Mouse (Mus musculus) MEL-GATA-1-ER (cell line): ENCODE measurements around the gene Gm20388.
"Not testable (repeated sequence)": the region's sequence is repeated elsewhere in the genome, so short reads cannot be mapped to it uniquely, and the experiment has no call there.

Experiments
- DNase-seq: peaks from one replicate; pipeline ENCODE4 v3.0.0-alpha.2; 2012; ENCODE audit warnings: low read depth; ENCODE audit errors: extremely low read depth

The Gm20388 gene

GRCm38 (mm10) chr8:123032730-123033129, 3122.1 kb downstream of the Gm20388 start:
- DNase-seq, result peak; percentile 78

GRCm38 (mm10) chr8:123033431-123033830, 3122.8 kb downstream of the Gm20388 start:
- DNase-seq, result no peak

- DNase-seq, result no peak
Observed at GRCm38 (mm10) chr8:123034171-123034570, 3123.5 kb downstream of the Gm20388 start.

GRCm38 (mm10) chr8:123036956-123037355, 3126.3 kb downstream of the Gm20388 start:
- peak; percentile 33 for DNase-seq

- DNase-seq, result no peak
Observed at GRCm38 (mm10) chr8:123037487-123037886, 3126.8 kb downstream of the Gm20388 start.

- DNase-seq, result no peak
Observed at GRCm38 (mm10) chr8:123038351-123038750, 3127.7 kb downstream of the Gm20388 start.

GRCm38 (mm10) chr8:123039376-123040109, 3128.9 kb downstream of the Gm20388 start:
- DNase-seq, result no peak

- DNase-seq, result no peak
Observed at GRCm38 (mm10) chr8:123040110-123040650, 3129.5 kb downstream of the Gm20388 start.

GRCm38 (mm10) chr8:123041008-123041773, 3130.6 kb downstream of the Gm20388 start:
- DNase-seq, result peak; percentile 38

GRCm38 (mm10) chr8:123041774-123042105, 3131.1 kb downstream of the Gm20388 start:
- no peak for DNase-seq

- peak; percentile 97 for DNase-seq
Observed at GRCm38 (mm10) chr8:123042158-123042973, 3131.7 kb downstream of the Gm20388 start, which contains the start of gene Ankrd11. Gene Ankrd11 (minus strand): TSS chr8:123042277.

- DNase-seq, result no peak
Observed at GRCm38 (mm10) chr8:123042974-123043625, 3132.5 kb downstream of the Gm20388 start.

GRCm38 (mm10) chr8:123043941-123044340, 3133.3 kb downstream of the Gm20388 start:
- no peak for DNase-seq

- not testable (repeated sequence) for DNase-seq
Observed at GRCm38 (mm10) chr8:123044743-123045425, 3134.2 kb downstream of the Gm20388 start.

- no peak for DNase-seq
Observed at GRCm38 (mm10) chr8:123046706-123047105, 3136.1 kb downstream of the Gm20388 start.

- DNase-seq, result no peak
Observed at GRCm38 (mm10) chr8:123047827-123048226, 3137.2 kb downstream of the Gm20388 start.

- no peak for DNase-seq
Observed at GRCm38 (mm10) chr8:123048402-123048801, 3137.8 kb downstream of the Gm20388 start.

- DNase-seq, result no peak
Observed at GRCm38 (mm10) chr8:123051458-123051857, 3140.8 kb downstream of the Gm20388 start.

- DNase-seq, result no peak
Observed at GRCm38 (mm10) chr8:123062721-123063120, 3152.1 kb downstream of the Gm20388 start, which contains the start of gene Spg7. Gene Spg7 (plus strand): TSS chr8:123062942.

GRCm38 (mm10) chr8:123064072-123064471, 3153.4 kb downstream of the Gm20388 start:
- DNase-seq, result no peak
